Mouse (Mus musculus): ENCODE data around the gene Rhd. TPM values are rescaled to one million over a fixed set of nuclear protein-coding genes. Genes with fewer than 3 reads are reported as not detected.

The Rhd gene
- total and polyA plus RNA-seq, 3 experiments: 0.79 to 1.3 (median 1.1) TPM

- no peaks in the 10 kb centered on the region for H3K9me3 ChIP-seq (replicated peaks; ENCODE audit: low read length)
- TF ChIP-seq BHLHE40 (IDR thresholded peaks at IDR 0.05; ENCODE audit: low read depth, low read length) (no peak), MYC (IDR thresholded peaks at IDR 0.05; ENCODE audit: low read depth, low read length) (no peak), RAD21 (IDR thresholded peaks at IDR 0.05; ENCODE audit: low read depth, low read length) (no peak), MXI1 (IDR thresholded peaks at IDR 0.05; ENCODE audit: low read depth, low read length) (no peak), MAFK (IDR thresholded peaks at IDR 0.05; ENCODE audit: insufficient replicate concordance, low read length) (no peak), SIN3A (IDR thresholded peaks at IDR 0.05; ENCODE audit: low read length) (no peak), POLR2AphosphoS2 (IDR thresholded peaks at IDR 0.05; ENCODE audit: low read depth, low read length) (no peak), TCF12 (IDR thresholded peaks at IDR 0.05; ENCODE audit: low read depth, low read length) (no peak), KAT2A (IDR thresholded peaks at IDR 0.05; ENCODE audit: insufficient replicate concordance, low read length) (no peak), JUND (conservative IDR thresholded peaks at IDR 0.05; ENCODE audit: low read depth, low read length) (no peak), MAZ (IDR thresholded peaks at IDR 0.05; ENCODE audit: low read depth, low read length) (no peak), ZC3H11A (IDR thresholded peaks at IDR 0.05; ENCODE audit: low read depth, low read length) (no peak), ETS1 (conservative IDR thresholded peaks at IDR 0.05; ENCODE audit: low read depth, low read length) (no peak)
- H3K79me2 ChIP-seq (replicated peaks; ENCODE audit: control insufficient read depth, extremely low read depth, insufficient read depth, poor library complexity, severe bottlenecking): no peaks in the 10 kb centered on the region
- H3K36me3 ChIP-seq (replicated peaks in 1 of 2; ENCODE audit: control insufficient read depth in 1 of 2, insufficient read depth in 1 of 2, low read length in 1 of 2): no peaks in the 10 kb centered on the region
- no peak overlapping the region for H3K4me3 ChIP-seq (replicated peaks in 1 of 3; ENCODE audit: low read depth in 2 of 3, low read length in 2 of 3, poor library complexity in 1 of 3)
- in situ Hi-C loops (cut with MboI; ENCODE audit: low pct_ligation_motif_present, low pct_unique_long_range_greater_than_20kb, low sequenced_read_pairs): no loop called here
- dilution Hi-C loops (cut with MboI; ENCODE audit: extremely low pct_ligation_motif_present, extremely low pct_unique_long_range_greater_than_20kb, low sequenced_read_pairs): no loop called here
- no peak for DNase-seq (ENCODE audit: extremely low read depth)
- H3K4me1 ChIP-seq (ENCODE audit: control insufficient read depth in 1 of 2, insufficient read depth in 2 of 2): peaks cover 0 to 9% of the 10 kb centered on the region in 2 experiments; a peak in 2 of 4 replicates
- no peak overlapping the region for H3K27ac ChIP-seq (ENCODE audit: insufficient read depth, low read depth)
- peaks cover 36% of the 10 kb centered on the region for H3K27me3 ChIP-seq (replicated peaks)
- H3K4me2 ChIP-seq (ENCODE audit: insufficient read depth, low read depth, poor library complexity, severe bottlenecking): no peak overlapping the region
- no peak overlapping the region for H3K9ac ChIP-seq (ENCODE audit: insufficient read depth, low read depth)
Measured at GRCm38 (mm10) chr4:134865340-134865739, 1.0 kb downstream of the Rhd start.

GRCm38 (mm10) chr4:134865789-134866188, 1.5 kb downstream of the Rhd start:
- Histone ChIP-seq H3K27me3 (replicated peaks) (peaks cover 38% of the 10 kb centered on the region), H3K79me2 (replicated peaks; ENCODE audit: control insufficient read depth, extremely low read depth, insufficient read depth, poor library complexity, severe bottlenecking) (no peaks in the 10 kb centered on the region), H3K4me3 (replicated peaks in 1 of 3; ENCODE audit: low read depth in 2 of 3, low read length in 2 of 3, poor library complexity in 1 of 3) (no peak overlapping the region), H3K27ac (ENCODE audit: insufficient read depth, low read depth) (no peak overlapping the region), H3K9ac (ENCODE audit: insufficient read depth, low read depth) (no peak overlapping the region), H3K36me3 (replicated peaks in 1 of 2; ENCODE audit: control insufficient read depth in 1 of 2, insufficient read depth in 1 of 2, low read length in 1 of 2) (no peaks in the 10 kb centered on the region), H3K4me1 (ENCODE audit: control insufficient read depth in 1 of 2, insufficient read depth in 2 of 2) (peaks cover 0 to 9% of the 10 kb centered on the region in 2 experiments; a peak in 2 of 4 replicates), H3K4me2 (ENCODE audit: insufficient read depth, low read depth, poor library complexity, severe bottlenecking) (no peak overlapping the region), H3K9me3 (replicated peaks; ENCODE audit: low read length) (no peaks in the 10 kb centered on the region)
- dilution Hi-C loops (cut with MboI; ENCODE audit: extremely low pct_ligation_motif_present, extremely low pct_unique_long_range_greater_than_20kb, low sequenced_read_pairs): no loop called here
- in situ Hi-C loops (cut with MboI; ENCODE audit: low pct_ligation_motif_present, low pct_unique_long_range_greater_than_20kb, low sequenced_read_pairs): no loop called here
- DNase-seq (ENCODE audit: extremely low read depth): no peak
- no peak for TF ChIP-seq ZNF384 (IDR thresholded peaks at IDR 0.05; ENCODE audit: low read depth, low read length)
- no peak for TF ChIP-seq ZKSCAN1 (IDR thresholded peaks at IDR 0.05; ENCODE audit: borderline replicate concordance, low read depth, low read length)
- no peak for TF ChIP-seq ZC3H11A (IDR thresholded peaks at IDR 0.05; ENCODE audit: low read depth, low read length)
- no peak for TF ChIP-seq SMC3 (IDR thresholded peaks at IDR 0.05; ENCODE audit: low read depth, low read length)
- TF ChIP-seq USF2 (conservative IDR thresholded peaks at IDR 0.05; ENCODE audit: low read depth, low read length): no peak
- no peak for TF ChIP-seq JUND (conservative IDR thresholded peaks at IDR 0.05; ENCODE audit: low read depth, low read length)
- TF ChIP-seq PAX5 (IDR thresholded peaks at IDR 0.05; ENCODE audit: low read length): no peak
- no peak for TF ChIP-seq POLR2A (IDR thresholded peaks at IDR 0.05; ENCODE audit: low read depth, low read length)
- TF ChIP-seq MYC (IDR thresholded peaks at IDR 0.05; ENCODE audit: low read depth, low read length): no peak

Measured in CH12.LX (cell line).